Comparison of ENCODE assay signal across 13 mouse cellular contexts in genomic region chr2:168527430-168527792, GRCm38 (mm10).
"Had no signal": no experiment of that assay in that cellular context is flagged by ENCODE, and none has a peak within 500 bp of the region (broad histone marks: within the 10 kb centered on the region; RNA-seq: fewer than 3 reads in every experiment).

No protein-coding gene starts in this region.

- H3K27ac ChIP-seq: layer of hippocampus, adult 2 months; liver, embryonic 14.5 days; neural tube, embryonic 12.5 days had no signal

- H3K9ac ChIP-seq: liver, embryonic 14.5 days; neural tube, embryonic 12.5 days; stomach, embryonic 15.5 days had no signal

- H3K27me3 ChIP-seq: stomach, embryonic 15.5 days had no signal

- H3K36me3 ChIP-seq: neural tube, embryonic 12.5 days; stomach, embryonic 15.5 days had no signal

- H3K4me3 ChIP-seq: layer of hippocampus, adult 2 months; neural tube, embryonic 12.5 days; stomach, embryonic 15.5 days had no signal

- H3K4me2 ChIP-seq: neural tube, embryonic 12.5 days; stomach, embryonic 15.5 days had no signal

- H3K9me3 ChIP-seq: neural tube, embryonic 12.5 days; stomach, embryonic 15.5 days had no signal

- DNase-seq: kidney, postnatal 10 days; kidney, postnatal 4 days; lung, adult 18-20 months; lung, postnatal 36 days; midbrain, embryonic 14.5 days; right cerebral cortex, postnatal 4 days; spleen, adult 18-20 months; thymus, adult 2 months; thymus, postnatal 25 days had no signal
